Mouse (Mus musculus) CH12.LX (cell line): ENCODE measurements around the gene Renbp. TPM values are rescaled to one million over a fixed set of nuclear protein-coding genes. Genes with fewer than 3 reads are reported as not detected.

Source experiments
- DNase-seq: peaks from one replicate; pipeline ENCODE4 v3.0.0-alpha.2; 2013; ENCODE audit errors: extremely low read depth
- H3K27ac ChIP-seq: 2 replicates; pipeline ENCODE4 v1.5.1; 2012; ENCODE audit warnings: low read depth, mild to moderate bottlenecking, control low read depth, moderate library complexity; ENCODE audit not compliant: insufficient read depth
- H3K27me3 ChIP-seq: replicated peaks from 2 replicates; pipeline ENCODE3; 2012; ENCODE audit warnings: inconsistent platforms
- H3K36me3 ChIP-seq, 2 experiments: replicated peaks in 1 of 2; 2 replicates each; pipeline versions ENCODE3 to v1.6.1; 2012; ENCODE audit warnings: inconsistent platforms in 1 of 2, low read length in 1 of 2, mild to moderate bottlenecking in 1 of 2, mixed read lengths in 1 of 2, moderate library complexity in 1 of 2; ENCODE audit not compliant: control insufficient read depth in 1 of 2, insufficient read depth in 1 of 2
- H3K4me1 ChIP-seq, 2 experiments: 2 replicates each; pipeline ENCODE4 v1.6.1; 2012; ENCODE audit warnings: inconsistent platforms in 1 of 2, moderate library complexity in 1 of 2; ENCODE audit not compliant: insufficient read depth in 2 of 2, control insufficient read depth in 1 of 2
- H3K4me2 ChIP-seq: 2 replicates; pipeline ENCODE4 v1.6.1; 2012; ENCODE audit warnings: low read depth, mild to moderate bottlenecking, control low read depth; ENCODE audit not compliant: poor library complexity, insufficient read depth, severe bottlenecking
- H3K4me3 ChIP-seq, 3 experiments: fragments of 150-350 bp in 1 of 3; sonication (generic) in 1 of 3; replicated peaks in 1 of 3; 2 replicates each; pipeline versions ENCODE3 to v1.5.1; 2011 to 2012; ENCODE audit warnings: low read depth in 2 of 3, low read length in 2 of 3, mild to moderate bottlenecking in 2 of 3, moderate library complexity in 2 of 3, control low read depth in 1 of 3, improper control_type of control experiment in 1 of 3, inconsistent platforms in 1 of 3, mixed read lengths in 1 of 3; ENCODE audit not compliant: poor library complexity in 1 of 3
- H3K79me2 ChIP-seq: replicated peaks from 2 replicates; pipeline ENCODE4 v1.6.1; 2012; ENCODE audit warnings: mild to moderate bottlenecking, moderate library complexity; ENCODE audit not compliant: control insufficient read depth, poor library complexity, insufficient read depth, severe bottlenecking; ENCODE audit errors: extremely low read depth
- H3K9ac ChIP-seq: 2 replicates; pipeline ENCODE4 v1.6.1; 2012; ENCODE audit warnings: low read depth, mild to moderate bottlenecking, control low read depth, moderate library complexity; ENCODE audit not compliant: insufficient read depth
- H3K9me3 ChIP-seq: replicated peaks from 2 replicates; pipeline ENCODE3; 2012; ENCODE audit warnings: low read length, inconsistent platforms, mixed read lengths
- BHLHE40 ChIP-seq: IDR thresholded peaks from 2 replicates; pipeline ENCODE4 v1.6.1; 2011; ENCODE audit warnings: mild to moderate bottlenecking, low read depth, low read length, improper control_type of control experiment
- CHD2 ChIP-seq: IDR thresholded peaks from 2 replicates; pipeline ENCODE4 v1.6.1; 2011; ENCODE audit warnings: low read length, improper control_type of control experiment
- CTCF ChIP-seq, 2 experiments: IDR thresholded peaks in 1 of 2; conservative IDR thresholded peaks in 1 of 2; 2 replicates each; pipeline ENCODE4 v1.5.1; 2011 to 2012; ENCODE audit warnings: low read depth in 2 of 2, low read length in 2 of 2, improper control_type of control experiment in 1 of 2, inconsistent platforms in 1 of 2, mild to moderate bottlenecking in 1 of 2, moderate library complexity in 1 of 2
- E2F4 ChIP-seq: IDR thresholded peaks from 2 replicates; pipeline ENCODE4 v1.6.1; 2011; ENCODE audit warnings: low read depth, low read length, improper control_type of control experiment; ENCODE audit not compliant: insufficient replicate concordance
- EP300 ChIP-seq: IDR thresholded peaks from 2 replicates; pipeline ENCODE4 v1.6.1; 2011; ENCODE audit warnings: low read length, improper control_type of control experiment
- ETS1 ChIP-seq: conservative IDR thresholded peaks from 2 replicates; pipeline ENCODE4 v1.6.1; 2012; ENCODE audit warnings: low read depth, mild to moderate bottlenecking, inconsistent platforms, low read length, improper control_type of control experiment, moderate library complexity
- GABPA ChIP-seq: IDR thresholded peaks from 2 replicates; pipeline ENCODE4 v1.6.1; 2012; ENCODE audit warnings: low read depth, low read length, improper control_type of control experiment, inconsistent platforms; ENCODE audit not compliant: insufficient replicate concordance
- IRF4 ChIP-seq: IDR thresholded peaks from 2 replicates; pipeline ENCODE4 v1.6.1; 2014; ENCODE audit warnings: low read depth, mild to moderate bottlenecking, inconsistent platforms, low read length, improper control_type of control experiment
- KAT2A ChIP-seq: IDR thresholded peaks from 2 replicates; pipeline ENCODE4 v1.6.1; 2012; ENCODE audit warnings: low read length, improper control_type of control experiment, inconsistent platforms; ENCODE audit not compliant: insufficient replicate concordance
- MAZ ChIP-seq: IDR thresholded peaks from 2 replicates; pipeline ENCODE4 v1.6.1; 2012; ENCODE audit warnings: low read depth, mild to moderate bottlenecking, inconsistent platforms, low read length, improper control_type of control experiment, moderate library complexity
- MEF2A ChIP-seq: IDR thresholded peaks from 2 replicates; pipeline ENCODE4 v1.6.1; 2014; ENCODE audit warnings: low read depth, mild to moderate bottlenecking, inconsistent platforms, low read length, improper control_type of control experiment, borderline replicate concordance
- MXI1 ChIP-seq: IDR thresholded peaks from 2 replicates; pipeline ENCODE4 v1.6.1; 2011; ENCODE audit warnings: mild to moderate bottlenecking, low read depth, low read length, improper control_type of control experiment
- NRF1 ChIP-seq: IDR thresholded peaks from 2 replicates; pipeline ENCODE4 v1.6.1; 2014; ENCODE audit warnings: low read depth, mild to moderate bottlenecking, inconsistent platforms, low read length, improper control_type of control experiment, moderate library complexity
- PAX5 ChIP-seq: IDR thresholded peaks from 2 replicates; pipeline ENCODE4 v1.6.1; 2012; ENCODE audit warnings: low read length, inconsistent platforms, mixed read lengths
- POLR2A ChIP-seq: IDR thresholded peaks from 2 replicates; pipeline ENCODE4 v1.6.1; 2011; ENCODE audit warnings: low read depth, mild to moderate bottlenecking, improper control_type of control experiment, low read length
- POLR2AphosphoS2 ChIP-seq: IDR thresholded peaks from 2 replicates; pipeline ENCODE4 v1.6.1; 2011; ENCODE audit warnings: low read depth, low read length, improper control_type of control experiment
- RAD21 ChIP-seq: IDR thresholded peaks from 2 replicates; pipeline ENCODE4 v1.6.1; 2011; ENCODE audit warnings: low read depth, mild to moderate bottlenecking, low read length, improper control_type of control experiment, moderate library complexity
- RCOR1 ChIP-seq: conservative IDR thresholded peaks from 2 replicates; pipeline ENCODE4 v1.6.1; 2012; ENCODE audit warnings: low read depth, mild to moderate bottlenecking, inconsistent platforms, low read length, improper control_type of control experiment
- SIN3A ChIP-seq: IDR thresholded peaks from 2 replicates; pipeline ENCODE4 v1.6.1; 2012; ENCODE audit warnings: low read length, improper control_type of control experiment, inconsistent platforms
- TCF12 ChIP-seq: IDR thresholded peaks from 2 replicates; pipeline ENCODE4 v1.6.1; 2014; ENCODE audit warnings: low read depth, mild to moderate bottlenecking, inconsistent platforms, low read length, improper control_type of control experiment
- UBTF ChIP-seq: IDR thresholded peaks from 2 replicates; pipeline ENCODE4 v1.6.1; 2012; ENCODE audit warnings: low read depth, mild to moderate bottlenecking, inconsistent platforms, low read length, improper control_type of control experiment, moderate library complexity
- USF1 ChIP-seq: IDR thresholded peaks from 2 replicates; pipeline ENCODE4 v1.6.1; 2014; ENCODE audit warnings: low read depth, mild to moderate bottlenecking, inconsistent platforms, low read length, improper control_type of control experiment
- USF2 ChIP-seq: conservative IDR thresholded peaks from 2 replicates; pipeline ENCODE4 v1.6.1; 2011; ENCODE audit warnings: low read depth, low read length, improper control_type of control experiment
- ZC3H11A ChIP-seq: IDR thresholded peaks from 2 replicates; pipeline ENCODE4 v1.6.1; 2012; ENCODE audit warnings: low read depth, mild to moderate bottlenecking, inconsistent platforms, low read length, improper control_type of control experiment
- ZKSCAN1 ChIP-seq: IDR thresholded peaks from 2 replicates; pipeline ENCODE4 v1.6.1; 2012; ENCODE audit warnings: low read depth, inconsistent platforms, low read length, improper control_type of control experiment, borderline replicate concordance
- dilution Hi-C: fragments of 300-500 bp; cut with MboI; formaldehyde crosslinking; loops from 2 replicates; pipeline ENCODE4 v1.14.3; 2020; ENCODE audit warnings: low sequenced_read_pairs; ENCODE audit not compliant: extremely low pct_unique_long_range_greater_than_20kb, extremely low pct_ligation_motif_present
- in situ Hi-C: fragments of 300-500 bp; cut with MboI; formaldehyde crosslinking; loops from 3 replicates; pipeline ENCODE4 v1.14.3; 2019; ENCODE audit warnings: low sequenced_read_pairs, low pct_ligation_motif_present, low pct_unique_long_range_greater_than_20kb, mixed read lengths
- polyA plus RNA-seq: library from polyadenylated mRNA; unstranded; fragments of >175 nt; gene quantifications from 2 replicates; pipeline ENCODE4 v1.2.1, GENCODE M21; 2012; ENCODE audit warnings: low read depth; ENCODE audit not compliant: insufficient read length
- total RNA-seq, 2 experiments: library from RNA; depleted of rRNA; stranded (reverse); fragments of 300-350 nt in 1 of 2; fragments of >200 nt in 1 of 2; gene quantifications; 2 replicates each; pipeline ENCODE4 v1.2.3; 2012 to 2014

Gene Renbp
- total and polyA plus RNA-seq, 3 experiments = 24.7 to 66.3 (median 43.4) TPM

GRCm38 (mm10) chrX:73914827-73915703 is 15.6 kb downstream of the Renbp start (continued):
- no peak for TF ChIP-seq ZC3H11A
- TF ChIP-seq NRF1 = peak; percentile 92
- no peak for TF ChIP-seq KAT2A
- TF ChIP-seq MAZ = no peak
- TF ChIP-seq POLR2AphosphoS2 = peak; percentile 71
- no peak for TF ChIP-seq GABPA

- H3K36me3 ChIP-seq = peaks cover 4 to 11% of the 10 kb centered on the region in 2 experiments
- in situ Hi-C loops (no loop called here), dilution Hi-C loops (no loop called here)
- H3K27ac ChIP-seq = peak overlapping the region; percentile 69
- peaks cover 8 to 39% of the 10 kb centered on the region in 2 experiments for H3K4me1 ChIP-seq
- H3K9ac ChIP-seq = peak overlapping the region; percentile 39; the same call in 1 of the 2 replicates
- H3K4me3 ChIP-seq = peak overlapping the region in 2 of 3 experiments; percentile 60 to 79
- no peaks in the 10 kb centered on the region for H3K27me3 ChIP-seq
- DNase-seq = no peak
- H3K9me3 ChIP-seq = no peaks in the 10 kb centered on the region
- TF ChIP-seq MXI1 (no peak), IRF4 (0 out of 2 replicates have a peak, but pooled peaks have one; percentile 19), MAZ (peak; percentile 53; the same call in 1 of the 2 replicates), RAD21 (no peak), CHD2 (peak; percentile 25; the same call in 1 of the 2 replicates), TCF12 (no peak), POLR2AphosphoS2 (no peak), PAX5 (no peak), ZKSCAN1 (no peak), POLR2A (no peak), USF2 (no peak), MEF2A (0 out of 2 replicates have a peak, but pooled peaks have one; percentile 59), BHLHE40 (no peak), CTCF (conservative IDR thresholded peaks at IDR 0.05 in 1 of 2, IDR thresholded peaks at IDR 0.05 in 1 of 2; ENCODE audit: low read depth in 2 of 2, low read length in 2 of 2) (no peak), ETS1 (no peak), SIN3A (no peak), UBTF (no peak), RCOR1 (no peak), E2F4 (no peak), EP300 (peak; percentile 51; the same call in 1 of the 2 replicates), USF1 (no peak), NRF1 (no peak)
- H3K79me2 ChIP-seq = no peaks in the 10 kb centered on the region; the same call in 1 of the 2 replicates
- H3K4me2 ChIP-seq = peak overlapping the region; percentile 76
These were observed 19.1 kb downstream of the Renbp start for GRCm38 (mm10) chrX:73911588-73911987.
